Mouse (Mus musculus) cerebellum, postnatal 4 days (tissue): ENCODE measurements around the gene Zscan4-ps3.
"Not testable (repeated sequence)": the region's sequence is repeated elsewhere in the genome, so short reads cannot be mapped to it uniquely, and the experiment has no call there.

ENCODE experiments used
- DNase-seq, 2 experiments: peaks; one replicate each; pipeline ENCODE4 v3.0.0; 2022; ENCODE audit warnings: low spot score in 2 of 2, mixed read lengths in 1 of 2

The Zscan4-ps3 gene

DNA sequence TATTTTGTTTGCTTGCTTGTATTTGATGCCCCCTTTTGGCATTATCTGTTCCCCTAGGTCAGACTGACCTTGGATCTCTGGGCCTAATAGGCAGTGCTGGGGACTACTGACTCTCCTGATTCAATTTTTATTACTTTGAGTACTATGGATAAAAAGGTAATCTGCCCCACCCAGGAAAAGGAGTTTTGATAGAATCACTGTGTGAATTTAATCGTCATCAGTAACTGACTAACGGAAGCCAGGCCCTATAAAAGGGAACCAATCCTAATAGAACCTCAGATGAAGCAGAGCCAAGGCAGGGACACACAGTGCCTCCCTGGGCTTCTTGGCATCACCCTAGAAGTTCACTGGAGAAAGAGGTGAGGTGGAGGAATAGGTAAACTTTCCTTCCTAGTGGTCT lies at the start of gene Zscan4-ps3:
Gene Zscan4-ps3, plus strand, starts transcription at position 301 of the 400 bp plus-strand sequence.
- not testable (repeated sequence) for DNase-seq

- DNase-seq, result peak in 1 of 2 experiments; percentile 2
Observed at GRCm38 (mm10) chr7:11617082-11617481, 8.0 kb downstream of the Zscan4-ps3 start.
